ENCODE assay signal across 8 mouse cellular contexts in genomic region chr14:14701710-14702329, GRCm38 (mm10). TPM values are rescaled to one million over a fixed set of nuclear protein-coding genes. Genes with fewer than 3 reads are reported as not detected.
DNase-seq lines count a peak whose midpoint lies in the region; ATAC-seq lines count a peak whose summit lies in the region.

TSS of gene Slc4a7 (plus strand) at chr14:14702279.

- H3K36me3 ChIP-seq in lung, embryonic 15.5 days: no peaks in the 10 kb centered on the region
- H3K36me3 ChIP-seq in limb, embryonic 15.5 days: no peaks in the 10 kb centered on the region
- H3K36me3 ChIP-seq in stomach, embryonic 15.5 days: no peaks in the 10 kb centered on the region

- peak within 1 kb of the TSS; percentile 91 for H3K9ac ChIP-seq in lung, embryonic 15.5 days
- H3K9ac ChIP-seq in limb, embryonic 15.5 days: peak within 1 kb of the TSS; percentile 84
- peak within 1 kb of the TSS; percentile 89 for H3K9ac ChIP-seq in stomach, embryonic 15.5 days

- H3K9me3 ChIP-seq in lung, embryonic 15.5 days: no peaks in the 10 kb centered on the region
- no peaks in the 10 kb centered on the region for H3K9me3 ChIP-seq in limb, embryonic 15.5 days
- no peaks in the 10 kb centered on the region for H3K9me3 ChIP-seq in stomach, embryonic 15.5 days

- H3K4me2 ChIP-seq in lung, embryonic 15.5 days: peak within 1 kb of the TSS; percentile 59
- H3K4me2 ChIP-seq in limb, embryonic 15.5 days: peak within 1 kb of the TSS; percentile 54
- peak within 1 kb of the TSS; percentile 62 for H3K4me2 ChIP-seq in stomach, embryonic 15.5 days

- ATAC-seq in lung, embryonic 15.5 days (ENCODE audit: borderline replicate concordance, extremely low read depth, low FRiP score, low TSS enrichment): no peak
- no peak for ATAC-seq in common myeloid progenitor, adult 5-6 weeks (replicated peaks; ENCODE audit: low read depth, poor library complexity, severe bottlenecking)
- no peak for ATAC-seq in limb, embryonic 15.5 days (ENCODE audit: insufficient number of reproducible peaks, low FRiP score, low TSS enrichment, low read depth)
- no peak for ATAC-seq in stomach, embryonic 15.5 days (ENCODE audit: insufficient read depth, low FRiP score, low read depth)

- peak within 1 kb of the TSS; percentile 91 for H3K4me3 ChIP-seq in lung, embryonic 15.5 days
- peak within 1 kb of the TSS; percentile 89 for H3K4me3 ChIP-seq in limb, embryonic 15.5 days
- H3K4me3 ChIP-seq in stomach, embryonic 15.5 days (replicated peaks): peak within 1 kb of the TSS; percentile 80

- H3K27ac ChIP-seq in lung, embryonic 15.5 days: peak within 1 kb of the TSS; percentile 92
- H3K27ac ChIP-seq in limb, embryonic 15.5 days: peak within 1 kb of the TSS; percentile 97
- H3K27ac ChIP-seq in stomach, embryonic 15.5 days: peak within 1 kb of the TSS; percentile 96

- DNase-seq in lung, adult 18-20 months: no peak
- DNase-seq in heart, postnatal 4 days: no peak
- no peak for DNase-seq in gastrocnemius, adult 18-20 months (ENCODE audit: low spot score)
- DNase-seq in embryo, embryonic 9.5 days (ENCODE audit: extremely low spot score): no peak

- peaks cover 11% of the 10 kb centered on the region for H3K4me1 ChIP-seq in lung, embryonic 15.5 days
- H3K4me1 ChIP-seq in limb, embryonic 15.5 days: peaks cover 5% of the 10 kb centered on the region; the same call in 1 of the 2 replicates
- H3K4me1 ChIP-seq in stomach, embryonic 15.5 days: peaks cover 11% of the 10 kb centered on the region; the same call in 1 of the 2 replicates

- WGBS in lung, embryonic 15.5 days: 82% methylated on average over 5 of the region's 5 CpGs
- WGBS in limb, embryonic 15.5 days: 81% methylated on average over 5 of the region's 5 CpGs
- 83% methylated on average over 5 of the region's 5 CpGs for WGBS in stomach, embryonic 15.5 days

- H3K27me3 ChIP-seq in lung, embryonic 15.5 days: no peaks in the 10 kb centered on the region
- H3K27me3 ChIP-seq in limb, embryonic 15.5 days: no peaks in the 10 kb centered on the region
- H3K27me3 ChIP-seq in stomach, embryonic 15.5 days (replicated peaks): no peaks in the 10 kb centered on the region

RNA-seq across cellular contexts. Expression of gene Slc4a7, which starts in this region (rescaled TPM):
- 14.0 TPM in 2 replicates for polyA plus RNA-seq in lung, embryonic 15.5 days (2015; fragmentation: Nextera tagmentation; extraction: Ambion mirVana)
- total RNA-seq in common myeloid progenitor, adult 5-6 weeks (2017): 37.7 and 51.4 TPM in 2 replicates
- total RNA-seq in heart, postnatal 4 days (2021): 10 to 100 TPM; 23.3 to 26.4 TPM
- 12.3 and 12.5 TPM in 2 replicates for polyA plus RNA-seq in limb, embryonic 15.5 days (2015; fragmentation: Nextera tagmentation; extraction: Ambion mirVana)
- 15.6 and 16.2 TPM in 2 replicates for polyA plus RNA-seq in stomach, embryonic 15.5 days (2015; fragmentation: Nextera tagmentation; extraction: Ambion mirVana)
- total RNA-seq in gastrocnemius, adult 18-20 months (2021): 1 to 10 TPM; 7.6 to 9.6 TPM
